Mouse (Mus musculus): ENCODE measurements around the gene Dvl2.

DNA sequence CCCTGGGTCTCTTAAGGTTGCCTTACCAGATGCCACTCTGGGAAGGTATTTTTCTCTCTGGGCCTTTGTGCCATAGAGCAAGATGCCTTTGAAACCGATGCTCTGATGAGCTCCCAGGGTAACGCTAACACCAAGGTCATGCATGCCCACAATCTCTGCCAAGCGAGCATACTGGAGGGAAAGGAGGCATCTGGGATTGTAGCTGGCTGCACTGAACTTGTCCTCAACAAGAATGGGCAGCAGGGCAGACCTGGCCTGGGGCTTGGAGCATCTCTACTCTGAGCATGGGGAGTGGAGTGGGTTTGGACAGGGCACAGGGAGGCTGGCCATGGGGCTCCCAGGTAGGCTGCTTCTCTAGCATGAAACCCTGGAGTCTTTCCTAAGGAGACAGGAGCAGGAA is 13.0 kb downstream of the Dvl2 start:
- TF ChIP-seq MAFK (IDR thresholded peaks at IDR 0.05; ENCODE audit: insufficient read depth, low read depth, low read length) (no peak), CHD2 (IDR thresholded peaks at IDR 0.05; ENCODE audit: low read depth, low read length) (no peak), HCFC1 (IDR thresholded peaks at IDR 0.05; ENCODE audit: borderline replicate concordance, insufficient read depth, low read length) (no peak), ZNF384 (IDR thresholded peaks at IDR 0.05; ENCODE audit: low read depth, low read length) (no peak), ZC3H11A (IDR thresholded peaks at IDR 0.05; ENCODE audit: borderline replicate concordance, low read depth, low read length) (no peak)

Data from ES-E14 (cell line).